Mouse (Mus musculus): Measurements from ENCODE around the gene Klf4.

DNA sequence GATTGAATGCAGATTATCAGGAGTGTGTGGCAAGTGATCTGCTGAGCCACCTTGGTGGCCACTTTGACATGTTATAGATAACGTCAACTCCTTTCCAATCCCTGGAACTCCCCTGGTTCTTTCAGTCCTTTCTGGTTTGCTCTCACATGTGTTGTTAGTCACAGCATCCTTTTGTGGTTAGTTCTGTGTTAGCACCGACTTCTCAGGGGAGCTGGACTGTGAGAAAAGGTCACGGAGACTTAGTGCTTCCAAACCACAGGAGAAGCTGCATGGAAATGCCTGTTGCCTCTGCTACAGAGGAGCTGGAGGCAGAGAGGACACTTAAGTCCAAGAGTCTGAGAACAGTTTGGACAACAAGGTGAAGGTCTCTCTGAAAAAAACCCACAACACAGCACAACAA lies 42.9 kb downstream of the Klf4 start:
- TF ChIP-seq CTCF (IDR thresholded peaks at IDR 0.05; ENCODE audit: low read depth) (no peak), EP300 (optimal IDR thresholded peaks at IDR 0.05) (no peak)

Data from stomach, postnatal 0 days (tissue).